Mouse (Mus musculus) gastrocnemius, adult 2 months (tissue): ENCODE measurements around the gene Ptgfr. TPM values are rescaled to one million over a fixed set of nuclear protein-coding genes. Genes with fewer than 3 reads are reported as not detected.
A peak's percentile ranks its signal among the peaks of the same experiment; 100 is the strongest.

Experiments
- DNase-seq: peaks from one replicate; pipeline ENCODE4 v3.0.0; 2022
- H3K27ac ChIP-seq: fragments of 200-600 bp; 2 replicates; pipeline ENCODE4 v1.8.1; 2022; ENCODE audit warnings: mild to moderate bottlenecking
- H3K4me3 ChIP-seq: fragments of 200-600 bp; 2 replicates; pipeline ENCODE4 v1.8.1; 2022; ENCODE audit warnings: mild to moderate bottlenecking, moderate library complexity
- CTCF ChIP-seq: fragments of 200-600 bp; IDR thresholded peaks from 2 replicates; pipeline ENCODE4 v1.8.1; 2022; ENCODE audit warnings: antibody characterized with exemption, mild to moderate bottlenecking, moderate library complexity
- intact Hi-C: fragments of 180-260 bp; cut with DNase I; formaldehyde crosslinking; loops from one replicate; pipeline ENCODE4 v1.15.1; 2025
- long read RNA-seq, 2 experiments: library from polyadenylated mRNA; stranded (forward); transcript quantifications; one replicate each; pipeline ENCODE4 v2.0.0; 2021
- total RNA-seq, 2 experiments: library from RNA; stranded (reverse); gene quantifications; 2 replicates each; pipeline ENCODE4 v1.2.3; 2021

Ptgfr gene
- total RNA-seq = 1 to 10 TPM; 1.3 to 2.2 TPM
- long read RNA-seq, experiment 1, partial matches to known transcripts = 0 of 3 reads
- long read RNA-seq, experiment 1, other reads (novel, unspliced or antisense) = 3 of 3 reads
- long read RNA-seq, experiment 2 = 0 reads

- peak within 1 kb of the TSS; percentile 76 for H3K27ac ChIP-seq
- intact Hi-C loops = loop anchor here (5.0 kb wide), 1 partner anchor 250 kb away; no protein-coding TSS in a partner anchor
- TF ChIP-seq CTCF = peak; percentile 72
These were observed at the start of gene Ptgfr for GRCm38 (mm10) chr3:151836871-151837680. TSS of gene Ptgfr (minus strand) at chr3:151837630.

GRCm38 (mm10) chr3:151883881-151884280 lies 46.5 kb upstream of the Ptgfr start:
- intact Hi-C loops = no loop called here
- Histone ChIP-seq H3K27ac (no peak overlapping the region), H3K4me3 (no peak overlapping the region)
- no peak for DNase-seq
- no peak for TF ChIP-seq CTCF

More at GRCm38 (mm10) chr3:151836871-151837680, at the start of gene Ptgfr:
- peak; percentile 80 for DNase-seq
- H3K4me3 ChIP-seq = peak within 1 kb of the TSS; percentile 72

GRCm38 (mm10) chr3:151879981-151880380 lies 42.6 kb upstream of the Ptgfr start:
- peak; percentile 6; the same call in 1 of the 2 replicates for TF ChIP-seq CTCF
- intact Hi-C loops = no loop called here
- DNase-seq = no peak
- Histone ChIP-seq H3K27ac (no peak overlapping the region), H3K4me3 (no peak overlapping the region)

DNA sequence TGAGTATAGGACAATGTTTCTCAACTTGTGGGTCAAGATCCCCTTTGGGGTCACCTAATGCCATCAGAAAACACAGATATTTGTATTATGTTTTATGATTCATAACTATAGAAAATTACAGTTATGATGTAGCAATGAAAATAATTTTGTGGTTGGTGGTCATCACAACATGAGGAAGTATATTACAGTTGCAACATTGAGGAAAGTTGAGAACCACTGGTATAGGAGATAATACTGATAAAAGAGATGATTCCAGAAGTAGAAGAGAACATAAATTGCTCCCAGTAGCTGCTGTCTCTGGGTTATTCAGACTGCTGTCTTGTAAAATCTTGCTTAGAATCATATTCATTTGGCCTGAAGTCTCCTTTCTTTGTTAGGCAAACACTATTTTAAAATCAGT lies 31.5 kb upstream of the Ptgfr start:
- intact Hi-C loops = no loop called here
- TF ChIP-seq CTCF = no peak
- DNase-seq = no peak
- Histone ChIP-seq H3K27ac (no peak overlapping the region), H3K4me3 (no peak overlapping the region)

- intact Hi-C loops = no loop called here
- H3K27ac ChIP-seq = no peak overlapping the region
These were observed 13.9 kb upstream of the Ptgfr start for GRCm38 (mm10) chr3:151851344-151851743.

GRCm38 (mm10) chr3:151850621-151851020 lies 13.2 kb upstream of the Ptgfr start:
- no peak for DNase-seq
- TF ChIP-seq CTCF = no peak
- H3K27ac ChIP-seq = no peak overlapping the region
- intact Hi-C loops = no loop called here
- H3K4me3 ChIP-seq = no peak overlapping the region

More at GRCm38 (mm10) chr3:151851344-151851743, 13.9 kb upstream of the Ptgfr start:
- no peak overlapping the region for H3K4me3 ChIP-seq
- TF ChIP-seq CTCF = no peak
- DNase-seq = no peak

GRCm38 (mm10) chr3:151846292-151846691 lies 8.9 kb upstream of the Ptgfr start:
- no peak for DNase-seq
- H3K4me3 ChIP-seq = no peak overlapping the region
- H3K27ac ChIP-seq = no peak overlapping the region
- intact Hi-C loops = no loop called here
- no peak for TF ChIP-seq CTCF

DNA sequence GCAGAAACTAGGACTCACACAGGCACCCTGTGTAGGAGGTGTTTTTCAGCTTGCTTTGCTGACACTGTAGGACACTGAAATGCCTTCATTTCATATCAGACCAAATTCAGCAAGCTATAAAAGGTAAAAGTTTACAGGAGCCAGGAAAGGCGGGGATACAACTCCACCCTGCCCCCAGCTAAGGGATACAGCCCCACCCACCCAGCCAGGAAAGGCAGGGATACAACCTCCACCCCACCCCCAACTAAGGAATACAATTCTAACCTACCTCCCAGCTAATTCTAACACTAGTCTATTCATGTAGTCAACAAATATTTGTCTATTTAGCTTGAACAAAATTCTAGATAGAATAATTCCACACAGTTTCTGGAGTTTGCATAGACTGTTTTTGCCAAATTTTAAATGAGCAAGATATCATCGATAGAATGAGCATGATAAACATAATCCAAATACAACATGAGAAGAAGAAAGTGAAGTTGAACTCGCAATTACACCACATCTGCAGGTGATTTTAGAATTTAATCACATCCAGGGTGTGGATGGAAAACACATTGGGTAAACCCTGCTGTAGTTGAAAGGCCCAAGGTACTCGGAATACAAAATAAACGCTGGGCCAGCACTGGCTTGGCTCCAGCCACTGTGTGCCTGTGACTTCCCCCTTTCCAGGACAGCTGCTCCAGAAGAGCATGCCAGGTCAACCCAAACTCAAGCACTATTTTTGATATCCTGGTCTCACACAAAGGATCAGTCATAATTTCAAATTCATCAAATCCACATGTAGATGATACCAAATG lies 7.1 kb upstream of the Ptgfr start:
- H3K27ac ChIP-seq = peak overlapping the region; percentile 41
- no peak for TF ChIP-seq CTCF
- peak; percentile 79 for DNase-seq
- H3K4me3 ChIP-seq = no peak overlapping the region
- intact Hi-C loops = no loop called here

GRCm38 (mm10) chr3:151840688-151841087 lies 3.3 kb upstream of the Ptgfr start:
- no peak overlapping the region for H3K4me3 ChIP-seq
- no peak for DNase-seq
- no peak overlapping the region for H3K27ac ChIP-seq
- no peak for TF ChIP-seq CTCF
- intact Hi-C loops = no loop called here

DNA sequence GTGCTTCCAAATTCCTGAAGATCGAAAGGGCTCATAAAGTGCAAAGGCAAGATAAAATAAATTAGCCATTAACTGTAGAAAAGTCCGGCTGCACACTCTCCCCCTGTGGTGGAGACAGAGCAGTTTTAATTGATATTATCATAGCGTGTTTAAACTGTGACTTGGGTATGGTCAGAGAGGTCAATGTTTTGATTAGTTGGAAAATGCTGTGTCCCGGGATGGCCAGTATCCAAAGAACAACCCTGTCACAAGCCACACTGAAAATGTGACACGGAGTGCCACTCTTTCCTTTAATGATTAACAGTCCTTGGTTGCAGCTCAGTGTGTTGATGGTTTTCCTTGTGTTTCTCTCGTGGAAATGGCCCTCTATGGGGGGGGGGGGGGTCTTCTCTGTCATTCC lies 942 bp upstream of the Ptgfr start:
- TF ChIP-seq CTCF = no peak
- Histone ChIP-seq H3K27ac (no peak overlapping the region), H3K4me3 (peak overlapping the region; percentile 19; the same call in 1 of the 2 replicates)
- no peak for DNase-seq
- intact Hi-C loops = loop anchor here (5.0 kb wide), 1 partner anchor 249 kb away; no protein-coding TSS in a partner anchor

- no peak for DNase-seq
- peak overlapping the region; percentile 76 for H3K27ac ChIP-seq
- no peak for TF ChIP-seq CTCF
- peak overlapping the region; percentile 72 for H3K4me3 ChIP-seq
- intact Hi-C loops = loop anchor here (5.0 kb wide), 1 partner anchor 250 kb away; no protein-coding TSS in a partner anchor
These were observed 319 bp upstream of the Ptgfr start for GRCm38 (mm10) chr3:151837749-151838148.

- H3K4me3 ChIP-seq = peak overlapping the region; percentile 72
- DNase-seq = no peak
- H3K27ac ChIP-seq = peak overlapping the region; percentile 76; the same call in 1 of the 2 replicates
- intact Hi-C loops = loop anchor here (5.0 kb wide), 1 partner anchor 251 kb away; no protein-coding TSS in a partner anchor
- TF ChIP-seq CTCF = no peak
These were observed 979 bp downstream of the Ptgfr start for GRCm38 (mm10) chr3:151836451-151836850.
